Mouse (Mus musculus) duodenum, adult 2 months (tissue): Measurements from ENCODE around the gene Bpifb6. TPM values are rescaled to one million over a fixed set of nuclear protein-coding genes. Genes with fewer than 3 reads are reported as not detected.

ENCODE experiments used
- polyA plus RNA-seq: library from polyadenylated mRNA; depleted of rRNA; stranded (reverse); fragments of >200 nt; gene quantifications from 2 replicates; pipeline ENCODE4 v1.2.3, GENCODE M21; 2012; ENCODE audit warnings: low replicate concordance; rRNA removed

Gene Bpifb6
- not detected in 2 replicates for polyA plus RNA-seq

GRCm38 (mm10) chr2:153900088-153900487, at the start of gene Bpifb6:
Bpifb6 (plus strand) TSS chr2:153900388.

DNA sequence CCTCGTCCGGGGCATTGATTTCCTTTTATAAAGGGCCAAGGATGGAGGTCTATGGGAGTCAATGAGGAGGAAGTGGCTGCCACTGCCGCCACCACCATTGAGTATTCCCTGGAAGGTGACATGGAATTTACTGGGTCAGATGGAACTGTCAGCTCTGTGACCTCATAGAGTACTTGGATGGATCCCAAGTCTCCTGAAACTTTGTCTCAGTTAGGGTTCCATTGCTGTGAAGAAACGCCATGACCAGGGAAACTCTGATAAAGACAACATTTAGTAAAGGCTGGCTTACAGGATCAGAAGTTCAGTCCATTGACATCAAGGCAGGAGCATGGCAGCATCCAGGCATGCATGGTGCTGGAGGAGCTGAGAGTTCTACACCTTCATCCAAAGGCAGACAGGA, 29.2 kb upstream of the Bpifb6 start, which contains the start of gene Sun5:
TSS of gene Sun5 (minus strand) at position 101 of the 400 bp plus-strand sequence.

GRCm38 (mm10) chr2:153874745-153875144, 25.4 kb upstream of the Bpifb6 start, which contains the start of gene Bpifb2:
Bpifb2 (plus strand) TSS chr2:153875045.

DNA sequence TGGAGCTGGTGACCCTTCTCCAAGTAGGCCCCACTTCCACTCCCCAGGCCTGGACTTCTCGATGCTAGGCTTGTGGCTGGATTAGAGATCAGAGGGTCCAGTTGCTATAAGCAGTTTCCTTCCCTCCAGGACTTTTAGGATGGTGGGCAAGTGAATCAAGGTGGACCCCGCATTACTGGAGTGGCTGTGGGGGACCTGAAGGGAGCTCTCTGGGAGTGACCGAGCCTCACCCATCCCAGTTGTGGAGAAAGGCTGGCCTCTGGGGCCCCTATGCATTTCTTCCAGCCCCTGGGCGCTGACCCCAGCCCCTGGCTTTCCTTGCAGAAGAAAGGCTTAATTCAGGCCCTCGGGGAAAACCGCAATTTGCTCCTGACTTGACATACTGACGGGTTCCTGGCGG, 17.7 kb downstream of the Bpifb6 start, which contains the start of gene Bpifb3:
TSS of gene Bpifb3 (plus strand) at position 301 of the 400 bp plus-strand sequence.

DNA sequence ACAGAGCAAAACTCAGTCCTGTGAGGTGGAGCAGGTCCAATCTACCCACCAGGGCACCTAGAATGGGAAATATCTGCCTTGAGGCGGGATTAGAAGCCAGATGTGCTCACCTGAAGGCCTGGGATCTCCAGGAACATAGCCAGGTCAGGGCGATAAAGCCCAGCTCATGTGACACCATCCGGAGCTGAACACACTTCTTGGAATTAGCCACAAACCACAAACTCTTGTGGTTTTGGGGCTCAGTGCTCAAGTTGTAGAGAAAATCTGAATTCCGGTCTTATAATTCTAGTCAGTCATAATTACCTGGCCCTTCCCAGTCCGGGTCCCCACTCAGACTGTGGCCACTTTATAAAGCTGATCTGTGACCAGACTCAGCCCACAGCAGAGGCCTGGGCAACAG, 37.7 kb downstream of the Bpifb6 start, which contains the start of gene Bpifb4:
TSS of gene Bpifb4 (plus strand) at position 370 of the 400 bp plus-strand sequence.

Other genes starting within 250 kb of the Bpifb6 start
- not detected in 2 replicates for gene Dnmt3c, start 203.7 kb upstream of the Bpifb6 start, polyA plus RNA-seq
- gene Mapre1, start 159.1 kb upstream of the Bpifb6 start, polyA plus RNA-seq: 1.7 and 2.0 TPM in 2 replicates
- 0.13 and 0.22 TPM in 2 replicates for gene Efcab8, start 120.5 kb upstream of the Bpifb6 start, polyA plus RNA-seq
- gene Sun5, start 29.3 kb upstream of the Bpifb6 start, polyA plus RNA-seq: not detected in 2 replicates
- gene Bpifb2, start 25.3 kb upstream of the Bpifb6 start, polyA plus RNA-seq: 0.07 TPM in 1 of 2 replicates, not detected in the other
- not detected in 2 replicates for gene Bpifb3, start 17.8 kb downstream of the Bpifb6 start, polyA plus RNA-seq
- gene Bpifb4, start 37.8 kb downstream of the Bpifb6 start, polyA plus RNA-seq: 0.06 TPM in 1 of 2 replicates, not detected in the other
- gene Bpifa6, start 74.6 kb downstream of the Bpifb6 start, polyA plus RNA-seq: not detected in 2 replicates
- gene Bpifa2, start 107.9 kb downstream of the Bpifb6 start, polyA plus RNA-seq: not detected in 2 replicates
- gene Bpifa3, start 229.9 kb downstream of the Bpifb6 start, polyA plus RNA-seq: not detected in 2 replicates
- not detected in 2 replicates for gene Bpifa1, start 242.5 kb downstream of the Bpifb6 start, polyA plus RNA-seq